Mouse (Mus musculus) heart, embryonic 11.5 days (tissue): Measurements from ENCODE around the gene Barx2. TPM values are rescaled to one million over a fixed set of nuclear protein-coding genes. Genes with fewer than 3 reads are reported as not detected.

Source experiments
- ATAC-seq: fragments of 200-750 bp; cut with Nextera tagmentation; replicated peaks from 2 replicates; pipeline ENCODE4 v1.8.0; 2017; ENCODE audit warnings: moderate library complexity; ENCODE audit not compliant: insufficient number of reproducible peaks, low FRiP score, low TSS enrichment
- H3K27ac ChIP-seq: fragments of 300-500 bp; sonication (generic); 2 replicates; pipeline ENCODE4 v1.5.1; 2014; ENCODE audit warnings: mild to moderate bottlenecking, low read depth, low read length
- H3K27me3 ChIP-seq: fragments of 300-500 bp; sonication (generic); 2 replicates; pipeline ENCODE4 v1.6.1; 2014; ENCODE audit warnings: mild to moderate bottlenecking, low read length, mixed read lengths; ENCODE audit not compliant: control insufficient read depth, insufficient read depth
- H3K36me3 ChIP-seq: fragments of 300-500 bp; sonication (generic); 2 replicates; pipeline ENCODE4 v1.6.1; 2014; ENCODE audit warnings: mild to moderate bottlenecking, low read length, moderate library complexity, mixed read lengths; ENCODE audit not compliant: control insufficient read depth, insufficient read depth
- H3K4me1 ChIP-seq: fragments of 300-500 bp; sonication (generic); 2 replicates; pipeline ENCODE4 v1.6.1; 2014; ENCODE audit warnings: low read length; ENCODE audit not compliant: control insufficient read depth, insufficient read depth
- H3K4me2 ChIP-seq: fragments of 300-500 bp; sonication (generic); 2 replicates; pipeline ENCODE4 v1.6.1; 2014; ENCODE audit warnings: mild to moderate bottlenecking, moderate library complexity
- H3K4me3 ChIP-seq: fragments of 300-500 bp; sonication (generic); 2 replicates; pipeline ENCODE4 v1.5.1; 2014; ENCODE audit warnings: low read depth, low read length
- H3K9ac ChIP-seq: fragments of 300-500 bp; sonication (generic); 2 replicates; pipeline ENCODE4 v1.6.1; 2014; ENCODE audit warnings: mild to moderate bottlenecking, low read depth, low read length, moderate library complexity
- H3K9me3 ChIP-seq: fragments of 300-500 bp; sonication (generic); replicated peaks from 2 replicates; pipeline ENCODE4 v1.6.1; 2016; ENCODE audit warnings: low read length; ENCODE audit not compliant: control insufficient read depth
- WGBS: fragments of 180-500 bp; shearing (Covaris S2); extraction: QIAGEN DNeasy Blood & Tissue Kit; methylation state at CpG from one replicate; pipeline ENCODE4 v1.1.7; 2014; ENCODE audit not compliant: insufficient replicate concordance; 5-methylcytosine and 5-hydroxymethylcytosine counted together
- polyA plus RNA-seq: library from polyadenylated mRNA; unstranded; fragments of >200 nt; fragmentation: Nextera tagmentation; extraction: Ambion mirVana; gene quantifications from 2 replicates; pipeline ENCODE4 v1.2.1, GENCODE M21; 2014

Barx2 gene
- polyA plus RNA-seq, 1 experiment from 2014 or later, result 0.07 TPM

GRCm38 (mm10) chr9:31874236-31874635 is 39.0 kb downstream of the Barx2 start:
- Histone ChIP-seq H3K27me3 (no peaks in the 10 kb centered on the region), H3K9ac (no peak overlapping the region), H3K4me1 (no peaks in the 10 kb centered on the region), H3K9me3 (no peaks in the 10 kb centered on the region), H3K36me3 (no peaks in the 10 kb centered on the region), H3K4me3 (no peak overlapping the region), H3K4me2 (no peak overlapping the region), H3K27ac (no peak overlapping the region)
- WGBS, result 87% methylated on average over 3 of the region's 3 CpGs
- ATAC-seq, result no peak

GRCm38 (mm10) chr9:31871410-31871809 is 41.9 kb downstream of the Barx2 start:
- WGBS, result 53% methylated on average over 4 of the region's 4 CpGs
- ATAC-seq, result no peak
- Histone ChIP-seq H3K4me2 (no peak overlapping the region), H3K9ac (no peak overlapping the region), H3K4me1 (no peaks in the 10 kb centered on the region), H3K36me3 (no peaks in the 10 kb centered on the region), H3K9me3 (no peaks in the 10 kb centered on the region), H3K27ac (no peak overlapping the region), H3K4me3 (no peak overlapping the region), H3K27me3 (no peaks in the 10 kb centered on the region)

DNA sequence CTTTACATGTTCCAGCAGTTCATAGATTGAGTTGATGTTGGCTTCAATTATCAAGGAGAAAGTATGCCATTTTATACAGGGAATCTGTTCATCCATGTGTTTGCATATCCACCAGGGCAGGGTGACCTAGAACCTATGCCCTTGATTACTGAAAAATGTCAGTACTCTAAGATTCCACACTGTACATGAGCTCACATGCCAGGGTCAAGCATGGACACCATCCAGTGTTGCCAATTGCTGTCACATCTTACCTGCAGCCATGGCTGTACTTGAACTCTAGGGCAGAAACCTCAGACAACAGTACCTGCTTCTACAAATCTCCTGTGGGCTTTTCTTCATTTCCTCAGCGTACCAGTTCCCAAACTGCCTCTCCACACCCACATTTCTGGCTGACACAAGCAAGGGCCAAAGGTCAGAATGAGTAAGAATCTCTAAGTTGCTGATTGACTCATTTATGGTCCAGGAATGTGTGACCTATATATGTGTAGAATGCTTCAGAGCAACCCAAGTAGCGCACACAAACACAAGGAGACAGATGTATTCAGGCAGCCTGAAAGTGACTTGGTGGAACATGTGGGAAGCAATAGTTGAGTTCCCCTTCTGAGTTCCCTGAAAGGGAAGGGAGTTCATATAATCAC is 44.3 kb downstream of the Barx2 start:
- Histone ChIP-seq H3K27me3 (no peaks in the 10 kb centered on the region), H3K4me2 (no peak overlapping the region), H3K27ac (no peak overlapping the region), H3K9ac (no peak overlapping the region), H3K36me3 (no peaks in the 10 kb centered on the region), H3K9me3 (no peaks in the 10 kb centered on the region), H3K4me3 (no peak overlapping the region), H3K4me1 (no peaks in the 10 kb centered on the region)
- no peak for ATAC-seq
- 80% methylated on average over 2 of the region's 2 CpGs for WGBS

GRCm38 (mm10) chr9:31863830-31864229 is 49.4 kb downstream of the Barx2 start:
- Histone ChIP-seq H3K4me2 (no peak overlapping the region), H3K4me3 (no peak overlapping the region), H3K27me3 (peaks cover 4% of the 10 kb centered on the region), H3K36me3 (no peaks in the 10 kb centered on the region), H3K27ac (no peak overlapping the region), H3K9ac (no peak overlapping the region), H3K9me3 (no peaks in the 10 kb centered on the region), H3K4me1 (no peaks in the 10 kb centered on the region)
- 70% methylated on average over 6 of the region's 6 CpGs for WGBS
- no peak for ATAC-seq

DNA sequence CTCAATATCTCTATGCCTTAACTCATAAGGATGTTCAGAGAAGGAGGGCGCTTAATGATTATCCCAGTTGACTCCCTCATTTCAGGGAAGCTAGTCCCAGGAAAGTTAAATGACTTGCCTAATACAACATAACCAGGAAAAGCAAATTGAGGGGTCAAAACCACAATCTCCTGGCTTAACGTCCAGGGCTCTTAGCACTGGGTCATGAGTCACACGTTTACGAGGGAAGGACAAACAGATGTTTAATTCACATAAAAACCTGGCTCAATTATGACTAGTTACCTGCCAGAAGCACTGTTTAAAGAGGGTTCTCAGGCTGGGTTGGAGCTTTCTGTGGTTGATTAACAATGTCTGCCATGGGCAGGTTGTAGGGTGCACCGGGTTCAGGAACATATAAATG is 53.8 kb downstream of the Barx2 start:
- no peak overlapping the region for H3K27ac ChIP-seq
- no peaks in the 10 kb centered on the region for H3K36me3 ChIP-seq
- H3K9ac ChIP-seq, result no peak overlapping the region
- WGBS, result 76% methylated on average over 5 of the region's 5 CpGs
- H3K9me3 ChIP-seq, result no peaks in the 10 kb centered on the region
- H3K4me2 ChIP-seq, result no peak overlapping the region
- ATAC-seq, result no peak
- H3K4me3 ChIP-seq, result no peak overlapping the region
- peaks cover 18% of the 10 kb centered on the region for H3K27me3 ChIP-seq
- no peaks in the 10 kb centered on the region for H3K4me1 ChIP-seq

DNA sequence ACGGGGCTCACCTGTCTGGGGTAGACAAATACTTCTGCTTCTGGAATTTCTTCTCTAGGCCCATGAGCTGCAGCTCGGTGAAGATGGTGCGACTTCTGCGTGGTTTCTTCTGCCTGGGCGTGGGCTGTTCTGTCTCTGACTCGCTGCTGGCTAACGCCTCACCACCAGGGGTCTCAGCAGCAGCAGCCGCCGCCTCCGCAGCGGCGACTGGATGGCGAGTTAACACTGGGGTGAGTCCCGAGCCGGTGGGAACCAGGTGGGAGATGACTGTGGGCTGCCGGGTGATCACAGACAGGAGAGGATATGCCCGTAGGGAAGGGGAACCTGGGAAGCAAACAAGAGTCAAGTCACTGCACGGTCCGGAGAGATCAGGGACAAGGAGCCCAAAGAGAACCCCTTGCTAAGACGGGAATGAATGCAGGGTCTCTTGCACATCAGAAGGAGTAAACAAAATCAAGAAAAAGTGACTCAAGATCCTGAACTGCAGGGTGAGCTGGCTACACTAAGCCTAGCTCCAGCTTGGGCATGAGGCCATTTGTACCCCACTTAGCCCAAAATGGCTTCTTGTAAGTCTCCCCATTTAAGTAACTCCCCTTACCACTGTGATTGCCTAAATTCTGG is 54.4 kb downstream of the Barx2 start:
- ATAC-seq, result no peak
- H3K9ac ChIP-seq, result peak overlapping the region; percentile 61

GRCm38 (mm10) chr9:31857512-31857911 is 55.8 kb downstream of the Barx2 start:
- ATAC-seq, result no peak

More for the DNA sequence above, 54.4 kb downstream of the Barx2 start:
- no peak overlapping the region for H3K27ac ChIP-seq
- no peaks in the 10 kb centered on the region for H3K36me3 ChIP-seq
- H3K27me3 ChIP-seq, result peaks cover 18% of the 10 kb centered on the region
- no peaks in the 10 kb centered on the region for H3K4me1 ChIP-seq
- no peaks in the 10 kb centered on the region for H3K9me3 ChIP-seq
- H3K4me2 ChIP-seq, result peak overlapping the region; percentile 62
- WGBS, result 5% methylated on average over 20 of the region's 20 CpGs
- peak overlapping the region; percentile 18; the same call in 1 of the 2 replicates for H3K4me3 ChIP-seq

GRCm38 (mm10) chr9:31856437-31856836 is 56.8 kb downstream of the Barx2 start:
- no peak overlapping the region for H3K4me3 ChIP-seq
- no peak overlapping the region for H3K4me2 ChIP-seq
- peaks cover 18% of the 10 kb centered on the region for H3K27me3 ChIP-seq
- H3K4me1 ChIP-seq, result no peaks in the 10 kb centered on the region
- no peak overlapping the region for H3K27ac ChIP-seq
- H3K9me3 ChIP-seq, result no peaks in the 10 kb centered on the region
- H3K9ac ChIP-seq, result no peak overlapping the region
- H3K36me3 ChIP-seq, result no peaks in the 10 kb centered on the region
- ATAC-seq, result no peak
- WGBS, result 35% methylated on average over 8 of the region's 8 CpGs

More at GRCm38 (mm10) chr9:31857512-31857911, 55.8 kb downstream of the Barx2 start:
- Histone ChIP-seq H3K27ac (no peak overlapping the region), H3K36me3 (no peaks in the 10 kb centered on the region), H3K9me3 (no peaks in the 10 kb centered on the region), H3K4me2 (no peak overlapping the region), H3K9ac (no peak overlapping the region), H3K4me3 (no peak overlapping the region), H3K27me3 (peaks cover 18% of the 10 kb centered on the region), H3K4me1 (no peaks in the 10 kb centered on the region)
- WGBS, result 58% methylated on average over 1 of the region's 1 CpGs

- Histone ChIP-seq H3K4me2 (no peak overlapping the region), H3K9ac (no peak overlapping the region), H3K4me1 (no peaks in the 10 kb centered on the region), H3K27me3 (peaks cover 18% of the 10 kb centered on the region), H3K9me3 (no peaks in the 10 kb centered on the region), H3K4me3 (no peak overlapping the region), H3K36me3 (no peaks in the 10 kb centered on the region), H3K27ac (no peak overlapping the region)
- WGBS, result 82% methylated on average over 6 of the region's 6 CpGs
- no peak for ATAC-seq
Observed at GRCm38 (mm10) chr9:31855668-31856067, 57.6 kb downstream of the Barx2 start.
